Mouse (Mus musculus): ENCODE measurements at regions not wholly inside any gene's neighbourhood (a gene's known extent, or its start where the extent isn't known, plus 50 kb on each side); places are given as distances from the start of the nearest gene placed in this dataset.
"Not testable (repeated sequence)": the region's sequence is repeated elsewhere in the genome, so short reads cannot be mapped to it uniquely, and the experiment has no call there.

DNA sequence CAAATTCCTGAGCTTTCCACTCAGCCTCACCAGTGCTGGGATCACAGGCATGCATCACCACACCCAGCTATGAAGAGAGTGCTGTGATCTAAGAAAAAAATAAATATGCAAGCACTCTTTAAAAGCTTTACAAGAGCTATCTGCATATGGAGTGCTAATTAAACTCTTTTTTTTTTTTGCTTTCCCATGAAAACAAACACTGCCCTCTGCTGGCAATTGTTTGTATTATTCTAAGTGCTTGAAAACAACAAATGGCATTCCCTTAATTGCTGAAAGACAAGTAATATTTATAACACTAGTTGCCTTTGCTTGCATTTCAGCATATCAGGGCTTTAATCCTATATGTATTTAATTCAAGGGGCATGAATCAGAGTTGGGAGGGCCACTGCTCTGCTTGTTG is 91.8 kb downstream of the 5730507C01Rik start:
- H3K4me1 ChIP-seq (ENCODE audit: control insufficient read depth, insufficient read depth, low read length); H3K4me3 ChIP-seq (ENCODE audit: insufficient read depth, low read length); H3K27ac ChIP-seq (ENCODE audit: insufficient read depth, low read length): not testable (repeated sequence)

DNA sequence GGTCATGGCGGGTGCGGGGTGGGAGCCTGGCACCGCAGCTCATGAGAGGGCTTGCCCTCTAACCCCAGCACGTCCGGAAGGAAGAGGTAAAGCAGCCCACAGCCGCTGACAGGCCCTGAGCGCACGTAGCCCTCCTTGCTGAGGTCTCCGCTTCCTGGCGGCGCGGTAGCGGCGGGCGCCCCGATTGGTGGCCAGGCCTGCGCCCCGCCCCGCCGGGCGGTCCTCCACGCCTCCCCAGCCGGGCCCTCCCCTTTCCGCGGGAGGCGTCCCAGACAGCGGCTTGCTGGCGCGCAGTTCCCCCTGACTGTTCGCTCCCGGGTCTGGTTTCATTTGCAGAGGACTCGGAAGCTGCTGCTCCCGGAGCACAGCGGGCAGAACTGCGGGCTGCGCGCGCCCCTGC is 95.5 kb downstream of the 5730507C01Rik start:
- TF ChIP-seq CTCF (IDR thresholded peaks at IDR 0.05; ENCODE audit: borderline replicate concordance, insufficient read depth, low read length): no peak
- peak; percentile 69 for TF ChIP-seq POLR2A (IDR thresholded peaks at IDR 0.05; ENCODE audit: low read depth, low read length)
- H3K4me3 ChIP-seq (ENCODE audit: insufficient read depth, low read length): peak overlapping the region; percentile 63
- no peaks in the 10 kb centered on the region for H3K4me1 ChIP-seq (ENCODE audit: control insufficient read depth, insufficient read depth, low read length)
- no peak overlapping the region for H3K27ac ChIP-seq (ENCODE audit: insufficient read depth, low read length)

DNA sequence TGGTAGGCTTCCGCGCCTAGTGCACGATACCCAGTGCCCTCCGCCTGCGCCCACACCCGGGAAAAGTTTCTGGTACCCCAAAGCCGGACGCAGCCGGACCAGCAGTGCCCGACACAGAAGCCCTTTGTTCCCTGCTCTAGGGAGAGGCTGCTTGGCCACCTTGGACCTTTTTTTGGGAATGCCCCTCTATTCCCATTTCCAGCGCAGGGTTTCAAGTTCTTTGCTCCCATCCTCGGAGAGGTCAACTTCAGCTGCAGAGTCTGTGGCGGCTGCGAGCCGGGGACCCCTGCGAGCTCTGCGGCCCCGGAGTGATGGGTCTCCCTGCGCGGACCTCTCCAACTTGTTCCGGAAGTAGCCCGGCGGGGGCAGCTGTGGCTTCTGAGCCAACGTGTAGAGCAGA is 96.3 kb downstream of the 5730507C01Rik start:
- H3K27ac ChIP-seq (ENCODE audit: insufficient read depth, low read length): not testable (repeated sequence)

More for the DNA sequence above, 96.3 kb downstream of the 5730507C01Rik start:
- H3K4me3 ChIP-seq (ENCODE audit: insufficient read depth, low read length): peak overlapping the region; percentile 63
- H3K4me1 ChIP-seq (ENCODE audit: control insufficient read depth, insufficient read depth, low read length): not testable (repeated sequence)
